Mouse (Mus musculus) MEL (cell line): ENCODE data around the gene Nfx1. TPM values are rescaled to one million over a fixed set of nuclear protein-coding genes. Genes with fewer than 3 reads are reported as not detected.

Experiments used
- DNase-seq: peaks from one replicate; pipeline ENCODE4 v3.0.0; 2011; ENCODE audit warnings: low read depth, low spot score
- H3K27ac ChIP-seq: 2 replicates; pipeline ENCODE4 v1.5.1; 2012; ENCODE audit warnings: low read depth, mild to moderate bottlenecking, control low read depth, low read length, moderate library complexity; ENCODE audit not compliant: control insufficient read depth
- H3K27me3 ChIP-seq, 2 experiments: fragments of 150-350 bp in 1 of 2; sonication (generic) in 1 of 2; 2 replicates each; pipeline ENCODE4 v1.6.1; 2012; ENCODE audit warnings: low read length in 2 of 2, mild to moderate bottlenecking in 2 of 2, improper control_type of control experiment in 1 of 2, moderate library complexity in 1 of 2; ENCODE audit not compliant: insufficient read depth in 2 of 2, control insufficient read depth in 1 of 2
- H3K36me3 ChIP-seq, 2 experiments: 2 replicates each; pipeline ENCODE4 v1.6.1; 2012 to 2014; ENCODE audit warnings: low read length in 2 of 2, improper control_type of control experiment in 1 of 2, inconsistent platforms in 1 of 2, mild to moderate bottlenecking in 1 of 2; ENCODE audit not compliant: insufficient read depth in 2 of 2, control insufficient read depth in 1 of 2
- H3K4me1 ChIP-seq, 2 experiments: fragments of 150-350 bp in 1 of 2; sonication (generic) in 1 of 2; 2 replicates each; pipeline ENCODE4 v1.6.1; 2012; ENCODE audit warnings: low read length in 2 of 2, improper control_type of control experiment in 1 of 2, mild to moderate bottlenecking in 1 of 2; ENCODE audit not compliant: insufficient read depth in 2 of 2, control insufficient read depth in 1 of 2
- H3K4me3 ChIP-seq, 2 experiments: fragments of 150-350 bp in 1 of 2; sonication (generic) in 1 of 2; 2 replicates each; pipeline ENCODE4 v1.5.1; 2012; ENCODE audit warnings: low read depth in 2 of 2, low read length in 2 of 2, mild to moderate bottlenecking in 2 of 2, moderate library complexity in 2 of 2, control low read depth in 1 of 2, improper control_type of control experiment in 1 of 2; ENCODE audit not compliant: control insufficient read depth in 1 of 2, insufficient read depth in 1 of 2
- H3K79me2 ChIP-seq: 2 replicates; pipeline ENCODE4 v1.6.1; 2012; ENCODE audit warnings: mild to moderate bottlenecking, low read length, moderate library complexity; ENCODE audit not compliant: control insufficient read depth, poor library complexity, insufficient read depth
- H3K9ac ChIP-seq: 2 replicates; pipeline ENCODE4 v1.6.1; 2012; ENCODE audit warnings: low read depth, mild to moderate bottlenecking, control low read depth, low read length, moderate library complexity; ENCODE audit not compliant: control insufficient read depth, poor library complexity, severe bottlenecking
- H3K9me3 ChIP-seq: fragments of 150-350 bp; sonication (generic); replicated peaks from 2 replicates; pipeline ENCODE4 v1.6.1; 2012; ENCODE audit warnings: mild to moderate bottlenecking, low read length, improper control_type of control experiment, moderate library complexity; ENCODE audit not compliant: insufficient read depth
- BHLHE40 ChIP-seq: IDR thresholded peaks from 2 replicates; pipeline ENCODE4 v1.6.1; 2012; ENCODE audit warnings: low read depth, mild to moderate bottlenecking, inconsistent platforms, low read length, improper control_type of control experiment, borderline replicate concordance
- CHD1 ChIP-seq: IDR thresholded peaks from 2 replicates; pipeline ENCODE4 v1.6.1; 2012; ENCODE audit warnings: low read depth, mild to moderate bottlenecking, inconsistent platforms, low read length, improper control_type of control experiment
- CHD2 ChIP-seq: IDR thresholded peaks from 2 replicates; pipeline ENCODE4 v1.6.1; 2011; ENCODE audit warnings: low read length, improper control_type of control experiment
- E2F4 ChIP-seq: IDR thresholded peaks from 2 replicates; pipeline ENCODE4 v1.6.1; 2011; ENCODE audit warnings: low read depth, low read length, improper control_type of control experiment, borderline replicate concordance
- ELF1 ChIP-seq: IDR thresholded peaks from 2 replicates; pipeline ENCODE4 v1.6.1; 2014; ENCODE audit warnings: low read depth, mild to moderate bottlenecking, inconsistent platforms, low read length, improper control_type of control experiment, moderate library complexity
- EP300 ChIP-seq, 2 experiments: IDR thresholded peaks; 2 replicates each; pipeline ENCODE4 v1.6.1; 2011; ENCODE audit warnings: improper control_type of control experiment in 2 of 2, low read length in 2 of 2, low read depth in 1 of 2, mild to moderate bottlenecking in 1 of 2
- ETS1 ChIP-seq: IDR thresholded peaks from 2 replicates; pipeline ENCODE4 v1.6.1; 2012; ENCODE audit warnings: low read depth, mild to moderate bottlenecking, inconsistent platforms, low read length, improper control_type of control experiment, moderate library complexity
- HCFC1 ChIP-seq: IDR thresholded peaks from 2 replicates; pipeline ENCODE4 v1.6.1; 2012; ENCODE audit warnings: low read depth, mild to moderate bottlenecking, inconsistent platforms, low read length, improper control_type of control experiment, moderate library complexity
- MEF2A ChIP-seq: IDR thresholded peaks from 2 replicates; pipeline ENCODE4 v1.6.1; 2014; ENCODE audit warnings: low read depth, mild to moderate bottlenecking, inconsistent platforms, low read length, improper control_type of control experiment; ENCODE audit not compliant: poor library complexity, insufficient replicate concordance, severe bottlenecking; ENCODE audit errors: extremely low read depth
- MYB ChIP-seq: IDR thresholded peaks from 2 replicates; pipeline ENCODE4 v1.6.1; 2011; ENCODE audit warnings: mild to moderate bottlenecking, low read depth, low read length, improper control_type of control experiment
- MYC ChIP-seq: IDR thresholded peaks from 2 replicates; pipeline ENCODE4 v1.6.1; 2011; ENCODE audit warnings: low read depth, mild to moderate bottlenecking, low read length, improper control_type of control experiment, moderate library complexity
- NELFE ChIP-seq: IDR thresholded peaks from 2 replicates; pipeline ENCODE4 v1.6.1; 2011; ENCODE audit warnings: low read depth, low read length, improper control_type of control experiment
- NRF1 ChIP-seq: IDR thresholded peaks from 2 replicates; pipeline ENCODE4 v1.6.1; 2014; ENCODE audit warnings: low read depth, mild to moderate bottlenecking, inconsistent platforms, low read length, improper control_type of control experiment, moderate library complexity; ENCODE audit not compliant: poor library complexity, insufficient read depth, severe bottlenecking
- POLR2A ChIP-seq, 2 experiments: IDR thresholded peaks; 2 replicates each; pipeline ENCODE4 v1.6.1; 2011 to 2012; ENCODE audit warnings: low read length in 2 of 2, mild to moderate bottlenecking in 2 of 2, control low read depth in 1 of 2, improper control_type of control experiment in 1 of 2, low read depth in 1 of 2, moderate library complexity in 1 of 2; ENCODE audit not compliant: control insufficient read depth in 1 of 2, insufficient read depth in 1 of 2, poor library complexity in 1 of 2
- POLR2AphosphoS2 ChIP-seq: IDR thresholded peaks from 2 replicates; pipeline ENCODE4 v1.6.1; 2011; ENCODE audit warnings: low read length, improper control_type of control experiment
- POLR2AphosphoS5 ChIP-seq: IDR thresholded peaks from 2 replicates; pipeline ENCODE4 v1.6.1; 2012; ENCODE audit warnings: low read depth, borderline replicate concordance, mild to moderate bottlenecking, inconsistent platforms, low read length, moderate library complexity, mixed read lengths
- SIN3A ChIP-seq: IDR thresholded peaks from 2 replicates; pipeline ENCODE4 v1.6.1; 2012; ENCODE audit warnings: low read length, improper control_type of control experiment, inconsistent platforms
- ZKSCAN1 ChIP-seq: IDR thresholded peaks from 2 replicates; pipeline ENCODE4 v1.6.1; 2012; ENCODE audit warnings: low read depth, mild to moderate bottlenecking, inconsistent platforms, low read length, improper control_type of control experiment, moderate library complexity
- ZNF384 ChIP-seq: IDR thresholded peaks from 2 replicates; pipeline ENCODE4 v1.6.1; 2012; ENCODE audit warnings: low read depth, mild to moderate bottlenecking, inconsistent platforms, low read length, improper control_type of control experiment
- polyA plus RNA-seq, 2 experiments: library from polyadenylated mRNA; stranded (reverse) in 1 of 2; unstranded in 1 of 2; fragments of >175 nt in 1 of 2; fragments of >200 nt in 1 of 2; gene quantifications; 2 replicates each; pipeline versions ENCODE4 v1.2.1 to v1.2.4; 2012; ENCODE audit warnings: low replicate concordance in 2 of 2, low read depth in 1 of 2; ENCODE audit not compliant: insufficient read length in 2 of 2, insufficient read depth in 1 of 2, missing spikeins in 1 of 2
- total RNA-seq: library from RNA; depleted of rRNA; stranded (reverse); fragments of 300-350 nt; gene quantifications from 2 replicates; pipeline ENCODE4 v1.2.3, GENCODE M21; 2012

The Nfx1 gene
- total and polyA plus RNA-seq, 3 experiments = 54.9 to 72.6 TPM; not detected in 1

- no peak for DNase-seq
- peaks cover 4 to 18% of the 10 kb centered on the region in 2 experiments for H3K36me3 ChIP-seq
Measured at GRCm38 (mm10) chr4:41029372-41029771, 58.7 kb downstream of the Nfx1 start.

GRCm38 (mm10) chr4:41031242-41031641, 60.5 kb downstream of the Nfx1 start:
- no peak overlapping the region for H3K27ac ChIP-seq
- H3K9ac ChIP-seq = no peak overlapping the region

More at GRCm38 (mm10) chr4:41029372-41029771, 58.7 kb downstream of the Nfx1 start:
- H3K27ac ChIP-seq = no peak overlapping the region
- H3K27me3 ChIP-seq = no peaks in the 10 kb centered on the region
- no peak overlapping the region for H3K9ac ChIP-seq
- TF ChIP-seq EP300 (IDR thresholded peaks at IDR 0.05; ENCODE audit: low read depth in 1 of 2, low read length in 2 of 2) (no peak), ELF1 (no peak), MYB (no peak), SIN3A (no peak)
- TF ChIP-seq, all 39 proteins: peak for 0
- Histone ChIP-seq H3K4me1 (peaks cover 8 to 15% of the 10 kb centered on the region in 2 experiments), H3K9me3 (no peaks in the 10 kb centered on the region), H3K4me3 (no peak overlapping the region), H3K79me2 (no peaks in the 10 kb centered on the region)

GRCm38 (mm10) chr4:41037942-41038341, 67.2 kb downstream of the Nfx1 start:
- peak overlapping the region; percentile 10 to 29; a peak in 3 of 4 replicates for H3K4me3 ChIP-seq
- H3K4me1 ChIP-seq = peaks cover 2 to 6% of the 10 kb centered on the region in 2 experiments; a peak in 1 of 4 replicates
- no peaks in the 10 kb centered on the region for H3K79me2 ChIP-seq
- no peak for DNase-seq
- no peaks in the 10 kb centered on the region for H3K36me3 ChIP-seq
- H3K9me3 ChIP-seq = no peaks in the 10 kb centered on the region
- TF ChIP-seq HCFC1 (no peak), ELF1 (no peak), NELFE (no peak), ZKSCAN1 (no peak), NRF1 (no peak), BHLHE40 (no peak), CHD1 (no peak), ETS1 (no peak), ZNF384 (no peak), POLR2A (IDR thresholded peaks at IDR 0.05; ENCODE audit: control insufficient read depth in 1 of 2, insufficient read depth in 1 of 2, low read depth in 1 of 2, low read length in 2 of 2, poor library complexity in 1 of 2) (no peak)
- no peaks in the 10 kb centered on the region; a peak in 1 of 4 replicates for H3K27me3 ChIP-seq
- peak overlapping the region; percentile 8; the same call in 1 of the 2 replicates for H3K9ac ChIP-seq
- no peak overlapping the region for H3K27ac ChIP-seq

More at GRCm38 (mm10) chr4:41031242-41031641, 60.5 kb downstream of the Nfx1 start:
- DNase-seq = no peak
- Histone ChIP-seq H3K36me3 (peaks cover 0 to 7% of the 10 kb centered on the region in 2 experiments; a peak in 2 of 4 replicates), H3K4me3 (no peak overlapping the region), H3K4me1 (peaks cover 3 to 5% of the 10 kb centered on the region in 2 experiments), H3K9me3 (no peaks in the 10 kb centered on the region), H3K79me2 (no peaks in the 10 kb centered on the region), H3K27me3 (no peaks in the 10 kb centered on the region)
- no peak for TF ChIP-seq POLR2AphosphoS5
- TF ChIP-seq SIN3A = no peak
- no peak for TF ChIP-seq MEF2A
- TF ChIP-seq ZNF384 = no peak
- no peak for TF ChIP-seq E2F4
- TF ChIP-seq MYC = no peak
- no peak for TF ChIP-seq POLR2AphosphoS2
- TF ChIP-seq CHD2 = no peak
